Mouse (Mus musculus): ENCODE data around the gene Pigr. TPM values are rescaled to one million over a fixed set of nuclear protein-coding genes. Genes with fewer than 3 reads are reported as not detected.

Gene Pigr
- polyA plus RNA-seq, 1 experiment from 2014 or later: not detected

- Histone ChIP-seq H3K9me3 (no peaks in the 10 kb centered on the region), H3K27ac (no peak within 1 kb of the TSS), H3K9ac (no peak within 1 kb of the TSS), H3K36me3 (no peaks in the 10 kb centered on the region), H3K4me2 (replicated peaks) (no peak within 1 kb of the TSS), H3K27me3 (no peaks in the 10 kb centered on the region), H3K4me1 (no peaks in the 10 kb centered on the region), H3K4me3 (no peak within 1 kb of the TSS)
- 86% methylated on average over 7 of the region's 7 CpGs for WGBS
- no peak for ATAC-seq (ENCODE audit: insufficient number of reproducible peaks, insufficient read depth, low FRiP score, low TSS enrichment)
These were observed 39.2 kb downstream of the Pigr start, which contains the start of gene Fcmr for GRCm38 (mm10) chr1:130865541-130866221. TSS of gene Fcmr (plus strand) at chr1:130865669.

- H3K4me2 ChIP-seq (replicated peaks): no peak overlapping the region
- H3K9ac ChIP-seq: no peak overlapping the region
- ATAC-seq (ENCODE audit: insufficient number of reproducible peaks, insufficient read depth, low FRiP score, low TSS enrichment): no peak
- H3K27me3 ChIP-seq: peaks cover 8% of the 10 kb centered on the region
- H3K36me3 ChIP-seq: no peaks in the 10 kb centered on the region
- H3K27ac ChIP-seq: no peak overlapping the region
- H3K4me1 ChIP-seq: no peaks in the 10 kb centered on the region
- H3K9me3 ChIP-seq: no peaks in the 10 kb centered on the region
- H3K4me3 ChIP-seq: no peak overlapping the region
- WGBS: 88% methylated on average over 2 of the region's 2 CpGs
These were observed 46.4 kb downstream of the Pigr start for GRCm38 (mm10) chr1:130872912-130873311.

GRCm38 (mm10) chr1:130875139-130875538, 48.7 kb downstream of the Pigr start:
- H3K9ac ChIP-seq: no peak overlapping the region
- ATAC-seq (ENCODE audit: insufficient number of reproducible peaks, insufficient read depth, low FRiP score, low TSS enrichment): no peak
- H3K4me1 ChIP-seq: no peaks in the 10 kb centered on the region
- H3K9me3 ChIP-seq: no peaks in the 10 kb centered on the region
- H3K27me3 ChIP-seq: peaks cover 30% of the 10 kb centered on the region
- 31% methylated on average over 3 of the region's 3 CpGs for WGBS
- H3K4me2 ChIP-seq (replicated peaks): no peak overlapping the region
- H3K36me3 ChIP-seq: no peaks in the 10 kb centered on the region
- no peak overlapping the region for H3K27ac ChIP-seq
- no peak overlapping the region for H3K4me3 ChIP-seq

GRCm38 (mm10) chr1:130875910-130876309, 49.4 kb downstream of the Pigr start:
- Histone ChIP-seq H3K4me1 (no peaks in the 10 kb centered on the region), H3K4me2 (replicated peaks) (no peak overlapping the region), H3K9me3 (no peaks in the 10 kb centered on the region), H3K27ac (no peak overlapping the region), H3K9ac (no peak overlapping the region), H3K36me3 (no peaks in the 10 kb centered on the region), H3K27me3 (peaks cover 32% of the 10 kb centered on the region), H3K4me3 (no peak overlapping the region)
- ATAC-seq (ENCODE audit: insufficient number of reproducible peaks, insufficient read depth, low FRiP score, low TSS enrichment): no peak
- 61% methylated on average over 3 of the region's 3 CpGs for WGBS

GRCm38 (mm10) chr1:130876931-130877509, 50.5 kb downstream of the Pigr start:
- 16% methylated on average over 3 of the region's 3 CpGs for WGBS

GRCm38 (mm10) chr1:130877889-130878614, 51.6 kb downstream of the Pigr start:
- no peaks in the 10 kb centered on the region for H3K4me1 ChIP-seq
- H3K9ac ChIP-seq: peak overlapping the region; percentile 38
- H3K27ac ChIP-seq: no peak overlapping the region
- ATAC-seq (ENCODE audit: insufficient number of reproducible peaks, insufficient read depth, low FRiP score, low TSS enrichment): peak; percentile 56; the same call in 1 of the 2 replicates
- H3K27me3 ChIP-seq: peaks cover 32% of the 10 kb centered on the region
- H3K9me3 ChIP-seq: no peaks in the 10 kb centered on the region
- no peaks in the 10 kb centered on the region for H3K36me3 ChIP-seq
- peak overlapping the region; percentile 89 for H3K4me2 ChIP-seq (replicated peaks)
- WGBS: 2% methylated on average over 43 of the region's 43 CpGs
- peak overlapping the region; percentile 44 for H3K4me3 ChIP-seq

More at GRCm38 (mm10) chr1:130876931-130877509, 50.5 kb downstream of the Pigr start:
- Histone ChIP-seq H3K36me3 (no peaks in the 10 kb centered on the region), H3K4me2 (replicated peaks) (no peak overlapping the region), H3K4me3 (no peak overlapping the region), H3K27me3 (peaks cover 32% of the 10 kb centered on the region), H3K4me1 (no peaks in the 10 kb centered on the region), H3K9ac (no peak overlapping the region), H3K27ac (no peak overlapping the region), H3K9me3 (no peaks in the 10 kb centered on the region)
- ATAC-seq (ENCODE audit: insufficient number of reproducible peaks, insufficient read depth, low FRiP score, low TSS enrichment): no peak

GRCm38 (mm10) chr1:130879927-130880326, 53.4 kb downstream of the Pigr start:
- WGBS: 90% methylated on average over 7 of the region's 7 CpGs
- Histone ChIP-seq H3K36me3 (no peaks in the 10 kb centered on the region), H3K27ac (no peak overlapping the region), H3K27me3 (peaks cover 32% of the 10 kb centered on the region), H3K9ac (no peak overlapping the region), H3K9me3 (no peaks in the 10 kb centered on the region), H3K4me3 (no peak overlapping the region), H3K4me1 (no peaks in the 10 kb centered on the region), H3K4me2 (replicated peaks) (no peak overlapping the region)
- no peak for ATAC-seq (ENCODE audit: insufficient number of reproducible peaks, insufficient read depth, low FRiP score, low TSS enrichment)

GRCm38 (mm10) chr1:130883146-130883545, 56.7 kb downstream of the Pigr start:
- Histone ChIP-seq H3K27me3 (peaks cover 22% of the 10 kb centered on the region), H3K4me3 (no peak overlapping the region), H3K27ac (no peak overlapping the region), H3K36me3 (no peaks in the 10 kb centered on the region), H3K9ac (no peak overlapping the region), H3K9me3 (no peaks in the 10 kb centered on the region), H3K4me1 (no peaks in the 10 kb centered on the region), H3K4me2 (replicated peaks) (no peak overlapping the region)
- ATAC-seq (ENCODE audit: insufficient number of reproducible peaks, insufficient read depth, low FRiP score, low TSS enrichment): no peak
- WGBS: 85% methylated on average over 4 of the region's 4 CpGs

GRCm38 (mm10) chr1:130887354-130887753, 60.9 kb downstream of the Pigr start, which contains the start of gene Il24:
TSS of gene Il24 (minus strand) at chr1:130887454.
- no peaks in the 10 kb centered on the region for H3K4me1 ChIP-seq
- H3K9ac ChIP-seq: no peak within 1 kb of the TSS
- H3K9me3 ChIP-seq: no peaks in the 10 kb centered on the region
- no peak within 1 kb of the TSS for H3K4me3 ChIP-seq
- ATAC-seq (ENCODE audit: insufficient number of reproducible peaks, insufficient read depth, low FRiP score, low TSS enrichment): no peak
- no peaks in the 10 kb centered on the region for H3K27me3 ChIP-seq
- H3K4me2 ChIP-seq (replicated peaks): no peak within 1 kb of the TSS
- no peak within 1 kb of the TSS for H3K27ac ChIP-seq
- no peaks in the 10 kb centered on the region for H3K36me3 ChIP-seq

GRCm38 (mm10) chr1:130892446-130892845, 66.0 kb downstream of the Pigr start:
- WGBS: 65% methylated on average over 1 of the region's 1 CpGs

GRCm38 (mm10) chr1:130893329-130894040, 67.0 kb downstream of the Pigr start:
- H3K9me3 ChIP-seq: no peaks in the 10 kb centered on the region
- no peak overlapping the region for H3K4me3 ChIP-seq
- no peaks in the 10 kb centered on the region for H3K4me1 ChIP-seq
- no peak overlapping the region for H3K4me2 ChIP-seq (replicated peaks)
- no peaks in the 10 kb centered on the region for H3K36me3 ChIP-seq
- H3K9ac ChIP-seq: no peak overlapping the region
- no peaks in the 10 kb centered on the region for H3K27me3 ChIP-seq
- H3K27ac ChIP-seq: no peak overlapping the region
- ATAC-seq (ENCODE audit: insufficient number of reproducible peaks, insufficient read depth, low FRiP score, low TSS enrichment): no peak
- 67% methylated on average over 9 of the region's 9 CpGs for WGBS

More at GRCm38 (mm10) chr1:130892446-130892845, 66.0 kb downstream of the Pigr start:
- H3K36me3 ChIP-seq: no peaks in the 10 kb centered on the region
- H3K27ac ChIP-seq: no peak overlapping the region
- no peaks in the 10 kb centered on the region for H3K9me3 ChIP-seq
- H3K9ac ChIP-seq: no peak overlapping the region
- no peaks in the 10 kb centered on the region for H3K27me3 ChIP-seq
- no peak overlapping the region for H3K4me2 ChIP-seq (replicated peaks)
- no peaks in the 10 kb centered on the region for H3K4me1 ChIP-seq
- no peak overlapping the region for H3K4me3 ChIP-seq
- no peak for ATAC-seq (ENCODE audit: insufficient number of reproducible peaks, insufficient read depth, low FRiP score, low TSS enrichment)

All from embryonic facial prominence, embryonic 12.5 days (tissue).